Mouse (Mus musculus): ENCODE measurements around the gene Tnfrsf1b.

The Tnfrsf1b gene

DNA sequence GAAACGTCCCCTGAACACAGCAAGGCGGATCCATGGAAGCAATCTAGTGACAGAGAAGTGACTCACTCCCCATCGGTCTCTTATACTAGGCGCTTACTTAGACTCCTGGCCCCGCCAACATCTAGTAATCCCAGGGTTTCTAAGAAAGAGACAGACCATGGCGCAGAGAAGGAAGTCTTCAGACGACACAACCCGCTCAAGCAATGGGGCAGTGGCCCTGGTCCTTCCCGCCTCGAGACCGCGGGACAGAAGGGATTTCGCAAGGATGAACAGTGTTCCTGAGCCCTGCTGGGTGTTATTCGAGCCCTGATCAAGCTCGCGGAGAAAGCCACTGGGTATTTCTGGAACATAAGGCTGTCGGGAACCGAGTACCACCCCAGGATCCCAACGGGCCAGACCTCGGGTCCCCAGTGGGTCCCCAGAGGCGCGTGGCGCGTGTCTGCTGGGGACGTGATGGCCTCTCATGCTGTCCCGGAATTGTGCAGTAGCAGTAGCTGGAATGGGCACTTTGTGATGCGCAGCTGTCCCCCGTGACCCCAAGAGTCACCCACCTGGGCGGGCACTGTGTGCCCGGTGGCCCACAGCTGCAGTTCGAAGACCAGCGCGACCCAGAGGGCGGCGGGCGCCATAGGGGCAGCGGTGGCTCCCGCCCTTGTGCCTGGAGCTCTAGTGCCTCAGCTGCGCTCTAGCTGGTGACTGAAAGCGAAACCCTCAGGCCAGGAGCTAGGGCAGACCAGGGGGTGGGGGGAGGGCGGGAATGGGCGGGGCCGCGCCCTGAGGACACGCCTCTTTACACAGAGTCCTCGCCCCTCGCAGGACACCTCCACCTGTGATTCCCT, at the start of gene Tnfrsf1b:
Gene Tnfrsf1b, minus strand, starts transcription at position 698 of the 839 bp plus-strand sequence.
- TF ChIP-seq GATA4 (IDR thresholded peaks at IDR 0.05; ENCODE audit: insufficient replicate concordance, low read length), result no peak

DNA sequence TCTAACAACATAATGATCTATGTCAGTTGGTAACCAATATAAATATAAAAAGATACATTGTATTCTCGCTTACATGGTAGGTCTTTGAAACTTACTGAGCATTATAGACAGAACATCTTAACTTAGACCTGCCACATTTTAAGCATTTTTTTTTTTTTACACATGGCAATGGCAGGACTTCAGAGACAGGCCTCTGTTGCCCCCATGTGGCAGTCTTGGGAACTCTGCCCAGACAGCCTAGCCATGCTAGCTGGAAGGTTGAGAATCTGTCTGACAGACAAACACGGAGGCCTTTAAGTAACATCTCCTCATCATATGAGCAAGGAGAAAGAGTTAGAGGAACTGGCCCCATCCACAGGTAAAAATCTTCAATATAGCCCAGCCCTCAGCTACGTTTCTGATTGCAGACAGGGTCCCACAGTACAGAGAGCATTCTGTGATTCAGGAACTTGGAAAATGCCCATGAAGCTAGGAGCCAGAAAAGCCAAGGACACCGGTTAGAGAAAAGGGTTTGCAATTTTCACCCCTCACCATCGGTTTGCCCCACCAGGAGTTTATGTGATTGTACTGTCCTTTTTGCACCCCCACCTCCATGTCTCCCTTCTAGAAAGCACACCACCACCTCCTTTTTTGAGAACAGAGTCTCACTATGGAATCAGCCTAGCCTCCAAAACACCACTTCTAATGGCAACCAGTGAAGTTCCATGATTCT, 49.1 kb upstream of the Tnfrsf1b start:
- no peak for TF ChIP-seq GATA4 (IDR thresholded peaks at IDR 0.05; ENCODE audit: insufficient replicate concordance, low read length)

DNA sequence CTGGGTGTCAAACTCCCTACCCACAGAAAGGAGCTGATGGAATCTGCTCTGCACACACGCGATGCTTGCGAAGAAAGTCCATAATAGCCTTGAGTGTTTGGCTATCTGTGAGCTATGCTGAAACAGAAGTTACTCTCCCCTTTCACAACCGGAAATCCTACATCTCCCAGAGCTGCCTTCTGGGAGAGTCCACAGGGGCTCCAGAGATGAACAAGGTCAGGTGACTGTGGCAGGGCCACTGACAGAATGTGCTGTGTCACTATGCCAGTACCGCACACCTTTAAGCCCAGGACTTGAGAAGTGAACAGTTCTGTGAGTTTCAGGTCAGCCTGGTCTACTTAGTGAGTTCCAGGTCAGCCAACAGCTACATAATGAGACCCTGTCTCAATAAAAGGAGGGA, 47.9 kb upstream of the Tnfrsf1b start:
- TF ChIP-seq GATA4 (IDR thresholded peaks at IDR 0.05; ENCODE audit: insufficient replicate concordance, low read length), result no peak

DNA sequence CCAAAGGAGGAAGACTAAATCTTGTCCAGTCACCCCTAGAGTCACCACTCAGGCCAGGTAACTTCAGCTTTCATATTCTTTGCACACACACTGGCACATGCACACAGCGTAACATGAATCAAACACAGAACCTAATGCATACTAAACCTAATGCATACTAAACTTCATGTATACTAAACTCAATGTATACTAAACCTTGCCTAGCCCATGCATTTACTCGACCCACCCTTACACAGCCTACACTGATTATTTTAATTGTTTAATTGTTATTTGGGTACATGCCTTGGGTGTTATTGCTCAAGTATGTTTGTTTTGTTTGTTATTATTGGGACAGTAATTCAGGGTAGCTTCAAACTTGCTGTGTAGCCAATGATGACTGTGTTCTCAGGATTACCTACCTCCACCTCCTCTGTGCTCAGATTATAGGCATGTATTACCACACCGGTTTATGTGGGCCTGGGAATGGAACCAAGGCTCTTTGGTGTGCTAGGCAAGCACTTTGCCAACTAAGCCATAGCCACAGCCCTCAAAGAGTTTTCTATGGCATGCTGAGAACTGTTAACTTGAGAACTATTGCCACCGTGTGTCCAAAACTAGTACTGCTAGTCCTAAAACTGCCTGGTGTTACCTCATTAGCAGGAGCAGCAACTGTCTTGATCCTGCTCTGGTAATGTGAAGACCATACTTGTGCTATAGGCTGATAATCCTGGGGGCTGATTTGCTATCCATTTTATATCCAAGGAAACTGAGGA, 39.9 kb upstream of the Tnfrsf1b start:
- no peak for TF ChIP-seq GATA4 (IDR thresholded peaks at IDR 0.05; ENCODE audit: insufficient replicate concordance, low read length)

DNA sequence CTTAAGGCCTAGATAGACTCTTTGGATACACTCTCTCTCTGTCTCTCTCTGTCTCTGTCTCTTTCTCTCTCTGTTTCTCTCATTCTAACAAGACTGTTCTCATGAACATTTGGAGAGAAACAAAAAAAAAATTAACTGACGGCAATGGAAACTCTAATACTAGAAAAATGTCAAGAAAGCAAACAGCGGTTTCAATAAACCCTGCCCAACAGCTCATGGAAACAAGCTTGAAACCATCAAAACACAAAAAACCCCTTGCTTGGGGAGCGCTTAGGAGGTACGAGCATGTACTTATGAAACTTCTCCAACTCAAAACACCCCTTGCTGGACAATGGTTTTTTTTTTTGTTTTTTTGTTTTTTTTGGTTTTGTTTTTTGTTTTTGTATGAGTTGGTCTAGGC, 38.0 kb upstream of the Tnfrsf1b start:
- no peak for TF ChIP-seq GATA4 (IDR thresholded peaks at IDR 0.05; ENCODE audit: insufficient replicate concordance, low read length)

DNA sequence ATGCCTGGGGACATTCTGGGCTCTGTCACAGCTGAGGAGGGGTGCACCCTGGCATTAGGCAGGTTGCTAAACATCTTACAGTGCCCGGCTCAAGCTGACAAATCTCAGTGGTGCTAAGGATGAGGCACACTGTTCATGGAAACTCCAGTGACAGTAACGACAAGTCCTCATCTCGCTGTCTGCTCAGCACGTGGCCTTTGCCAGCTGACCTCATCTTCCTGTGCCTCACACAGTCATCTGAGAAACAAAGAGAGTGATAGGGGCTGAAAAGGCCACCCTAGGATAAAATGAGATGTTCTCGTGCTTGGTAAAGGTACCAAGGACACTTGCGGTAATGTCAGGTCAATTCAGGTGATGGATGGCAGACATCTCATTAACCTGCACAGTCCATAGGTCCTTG, 36.8 kb upstream of the Tnfrsf1b start:
- TF ChIP-seq GATA4 (IDR thresholded peaks at IDR 0.05; ENCODE audit: insufficient replicate concordance, low read length), result no peak

DNA sequence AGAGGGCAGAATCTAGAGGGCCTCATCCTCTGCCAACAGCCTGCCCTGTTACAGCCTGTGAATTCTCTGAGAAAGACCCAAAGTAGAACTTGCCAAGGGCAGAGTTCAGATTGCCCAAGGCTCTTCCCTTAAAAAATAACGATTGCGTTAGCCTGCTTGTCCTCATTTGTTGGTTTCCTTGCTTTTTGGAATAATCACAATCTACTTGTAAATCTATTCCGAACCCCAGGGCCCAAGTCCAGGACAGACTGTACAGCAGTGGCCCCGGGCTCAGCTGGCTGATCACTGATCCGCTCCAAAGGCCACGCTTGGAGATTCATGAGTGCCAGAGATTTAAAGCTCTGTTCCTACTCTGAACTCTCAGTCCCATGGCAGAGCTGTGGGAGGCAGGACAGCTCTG, 34.3 kb upstream of the Tnfrsf1b start:
- peak; percentile 82; the same call in 1 of the 2 replicates for TF ChIP-seq GATA4 (IDR thresholded peaks at IDR 0.05; ENCODE audit: insufficient replicate concordance, low read length)

DNA sequence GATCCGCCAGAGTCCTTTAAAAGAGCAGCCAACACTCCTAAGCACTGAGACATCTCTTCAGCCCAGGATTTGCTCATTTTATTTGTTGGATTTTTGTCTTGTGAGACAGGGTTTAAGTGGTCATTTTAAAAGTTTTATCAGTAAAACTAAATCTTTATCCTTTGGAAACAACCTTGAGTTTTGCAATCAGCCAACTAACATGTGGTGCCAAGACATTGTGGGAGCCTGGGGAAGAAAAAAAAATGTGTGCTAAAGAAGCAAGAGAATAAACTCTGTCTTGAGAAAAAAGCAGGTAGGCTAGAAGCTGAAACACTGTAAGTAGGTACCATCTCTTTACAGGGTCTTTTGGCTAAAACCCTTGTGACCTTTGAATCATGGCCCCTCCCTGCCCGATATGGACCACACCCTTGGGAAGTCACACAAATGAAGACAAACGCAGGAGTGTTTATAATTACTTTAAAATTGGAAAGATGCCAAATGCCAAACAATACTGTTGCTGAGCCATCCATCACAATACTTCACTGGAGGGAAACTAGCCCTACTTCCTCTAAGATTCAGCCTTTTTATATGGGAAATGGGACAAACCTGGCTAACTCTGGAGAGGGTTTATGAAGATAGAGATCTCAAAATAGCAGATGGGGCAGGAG, 32.2 kb upstream of the Tnfrsf1b start:
- TF ChIP-seq GATA4 (IDR thresholded peaks at IDR 0.05; ENCODE audit: insufficient replicate concordance, low read length), result no peak

DNA sequence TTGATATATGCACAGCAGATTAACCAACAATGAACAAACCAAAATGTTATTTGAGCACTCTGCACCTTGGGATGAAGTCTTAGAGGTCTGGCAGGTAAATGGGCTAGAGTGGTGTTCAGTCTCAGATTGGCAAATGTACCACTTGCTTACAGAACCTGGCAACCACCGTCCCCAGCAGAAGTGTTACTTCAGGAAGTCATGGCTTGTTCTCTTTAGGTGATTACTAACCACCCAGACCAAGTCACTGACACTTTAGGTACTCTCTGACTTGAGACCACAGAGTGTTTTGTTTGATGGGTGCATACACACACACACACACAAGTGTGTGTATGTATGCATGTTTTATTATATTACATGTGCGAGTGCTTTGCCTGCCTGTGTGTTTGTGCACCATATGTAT, 31.6 kb upstream of the Tnfrsf1b start:
- TF ChIP-seq GATA4 (IDR thresholded peaks at IDR 0.05; ENCODE audit: insufficient replicate concordance, low read length), result no peak

DNA sequence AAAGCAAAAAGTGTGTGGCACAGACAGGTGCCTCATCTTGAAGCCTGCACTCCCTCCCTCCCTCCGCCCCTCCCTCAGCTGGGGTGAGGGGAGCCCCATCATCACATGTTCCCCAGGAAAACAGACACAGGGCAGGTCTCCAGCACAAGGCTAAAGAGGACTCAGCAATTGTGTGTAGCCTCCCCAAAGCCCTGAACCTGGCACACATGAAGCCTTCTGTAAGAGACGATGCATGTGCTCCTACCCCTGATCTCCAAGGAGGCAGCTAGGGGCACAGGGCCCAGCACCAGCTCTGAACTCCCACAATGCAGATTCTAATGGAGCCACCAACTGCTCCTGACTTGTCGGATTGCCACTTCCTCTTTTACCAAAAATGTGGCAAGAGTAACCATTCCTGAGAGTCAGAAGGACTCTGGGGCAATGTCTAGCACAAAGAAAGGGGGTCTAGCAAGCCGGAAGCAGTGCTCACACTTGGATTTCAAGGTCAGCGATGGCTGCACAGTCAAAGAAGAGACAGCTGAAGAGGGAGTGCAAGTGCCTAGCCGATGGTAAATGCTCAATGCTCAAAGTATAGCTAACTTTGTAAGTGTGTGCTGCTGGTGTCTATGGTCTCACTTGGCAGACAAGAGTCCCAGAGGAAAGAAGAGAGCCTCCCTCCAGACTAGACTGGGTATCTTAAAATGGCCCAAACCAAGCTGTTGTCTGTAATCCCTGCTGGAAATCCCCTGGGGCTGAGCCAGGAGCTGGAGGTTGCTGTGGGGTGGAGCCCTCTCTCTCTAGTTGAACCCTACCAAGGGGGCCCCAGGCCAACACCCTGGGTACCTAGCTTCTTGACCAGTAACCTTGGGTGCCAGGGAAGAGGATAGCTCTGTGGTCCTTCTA, 29.9 kb upstream of the Tnfrsf1b start:
- TF ChIP-seq GATA4 (IDR thresholded peaks at IDR 0.05; ENCODE audit: insufficient replicate concordance, low read length), result no peak

DNA sequence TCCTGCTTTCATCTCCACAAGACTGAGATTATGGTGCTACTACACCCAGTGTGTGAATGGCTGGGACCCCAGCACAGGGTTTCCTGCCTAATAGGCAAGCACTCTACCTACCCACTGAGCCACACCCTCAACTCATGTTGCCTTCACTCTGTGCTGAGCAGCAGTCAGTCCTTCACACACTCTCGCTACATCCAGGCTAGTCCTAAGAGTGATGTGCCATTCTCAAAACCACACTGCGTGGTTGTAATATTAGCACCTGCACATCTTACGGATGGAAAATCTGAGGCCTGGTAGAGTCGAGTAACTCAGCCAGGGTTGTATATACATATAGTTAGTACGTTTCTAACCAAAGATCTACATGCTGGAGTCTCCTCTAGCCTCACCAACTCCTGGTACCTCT, 28.2 kb upstream of the Tnfrsf1b start:
- no peak for TF ChIP-seq GATA4 (IDR thresholded peaks at IDR 0.05; ENCODE audit: insufficient replicate concordance, low read length)

DNA sequence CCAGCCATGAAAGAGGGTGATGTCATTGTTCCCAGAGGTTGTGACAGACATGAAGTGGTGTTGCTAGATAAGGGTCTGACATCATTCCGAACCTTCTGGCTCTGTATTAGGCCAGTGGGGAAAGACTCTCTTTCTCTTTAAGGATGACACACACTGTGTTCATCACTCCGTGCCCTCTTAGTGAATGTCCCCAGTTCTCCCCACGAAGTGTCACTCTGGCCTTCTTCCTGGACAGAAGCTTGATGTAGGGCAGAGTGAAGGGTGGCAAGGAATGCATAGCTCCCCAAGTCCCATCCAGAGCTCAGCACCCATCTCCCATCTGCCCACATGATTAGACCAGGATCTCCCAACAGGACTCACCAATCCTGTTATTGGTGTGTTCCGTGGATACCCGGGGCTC, 27.3 kb upstream of the Tnfrsf1b start:
- no peak for TF ChIP-seq GATA4 (IDR thresholded peaks at IDR 0.05; ENCODE audit: insufficient replicate concordance, low read length)

DNA sequence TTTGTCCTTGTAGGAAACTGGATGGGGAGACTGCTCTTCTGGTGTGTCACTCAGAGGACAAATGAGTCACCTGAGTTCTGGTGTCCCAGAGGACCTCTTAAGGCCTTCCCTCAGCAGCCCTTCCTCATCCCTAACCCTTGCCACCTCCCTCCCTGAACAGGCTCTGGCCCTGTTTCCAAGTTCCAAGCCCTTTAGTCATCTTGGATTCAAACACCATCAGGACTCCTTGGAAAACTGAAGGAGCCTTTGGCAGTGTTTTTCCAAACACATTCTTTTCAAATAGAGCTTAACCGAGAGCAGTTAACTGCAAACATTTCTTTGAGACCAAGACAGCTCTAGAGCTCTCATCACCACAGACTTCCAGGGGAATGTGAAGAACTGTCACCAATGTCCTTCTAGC, 26.1 kb upstream of the Tnfrsf1b start:
- no peak for TF ChIP-seq GATA4 (IDR thresholded peaks at IDR 0.05; ENCODE audit: insufficient replicate concordance, low read length)

DNA sequence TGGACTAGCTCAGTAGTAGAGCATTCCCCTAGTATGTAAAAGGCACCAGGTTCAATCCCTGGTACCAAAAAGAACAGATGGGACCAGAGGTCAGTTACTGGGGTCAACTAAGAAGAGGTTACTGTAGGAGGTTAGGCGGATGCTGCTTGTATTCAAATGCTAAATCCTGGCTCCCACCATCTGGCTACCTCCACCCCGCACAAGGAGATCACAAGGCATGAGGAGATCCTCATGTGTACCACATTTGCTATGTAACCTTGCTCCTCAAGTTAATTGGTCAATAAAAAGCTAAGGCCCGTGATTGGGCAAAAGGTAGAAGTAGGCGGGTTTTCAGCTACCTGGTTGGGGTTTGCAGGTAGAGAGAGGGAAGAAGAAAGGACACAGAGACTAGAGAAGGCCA, 25.0 kb upstream of the Tnfrsf1b start:
- no peak for TF ChIP-seq GATA4 (IDR thresholded peaks at IDR 0.05; ENCODE audit: insufficient replicate concordance, low read length)
